Mouse (Mus musculus) urinary bladder, postnatal 36 days (tissue): ENCODE data around the gene Rtp4.

Experiments used
- DNase-seq, 2 experiments: peaks; one replicate each; pipeline ENCODE4 v3.0.0; 2022; ENCODE audit warnings: low spot score in 2 of 2, mixed read lengths in 1 of 2

The Rtp4 gene

DNA sequence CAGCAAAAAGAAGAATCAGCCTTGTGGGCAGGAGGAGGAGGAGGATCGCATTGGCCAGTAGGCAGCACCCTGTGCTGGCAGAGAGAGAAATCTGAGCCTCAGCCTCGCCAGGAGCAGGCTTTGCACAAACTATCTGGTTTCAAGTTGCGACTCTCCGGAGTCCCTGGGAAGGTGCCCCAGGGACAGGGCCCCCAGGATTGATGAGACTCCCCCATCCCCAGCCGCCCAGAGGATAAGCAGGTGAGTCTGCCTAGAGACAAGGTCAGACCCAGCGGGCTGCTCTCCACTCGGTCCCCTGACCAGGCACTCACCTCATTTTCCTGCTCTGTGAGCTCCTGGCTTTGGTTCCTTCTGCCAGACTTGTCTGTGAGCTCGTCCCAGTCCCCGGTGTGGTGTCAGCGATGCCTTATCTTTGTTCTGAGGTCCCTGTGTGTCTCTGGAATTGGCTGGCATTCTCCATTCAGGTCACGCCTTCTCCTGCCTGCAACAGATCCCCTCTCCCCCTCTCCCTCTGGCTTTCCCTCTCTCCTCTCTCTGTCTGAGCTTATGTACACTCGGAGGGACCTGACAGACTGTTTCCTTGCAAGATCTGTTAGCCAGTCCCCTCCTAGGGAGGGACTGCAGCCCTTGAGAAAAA is at the start of gene Rtp4, which contains the start of gene Masp1:
Rtp4 (plus strand) TSS at position 57 of the 637 bp plus-strand sequence.
Masp1 (minus strand) TSS at position 581 of the 637 bp plus-strand sequence.
- DNase-seq: peak in 1 of 2 experiments; percentile 40

- no peak for DNase-seq
Measured at GRCm38 (mm10) chr16:23471551-23471950, 48.5 kb upstream of the Rtp4 start.

GRCm38 (mm10) chr16:23472046-23472445 is 48.0 kb upstream of the Rtp4 start:
- no peak for DNase-seq

DNA sequence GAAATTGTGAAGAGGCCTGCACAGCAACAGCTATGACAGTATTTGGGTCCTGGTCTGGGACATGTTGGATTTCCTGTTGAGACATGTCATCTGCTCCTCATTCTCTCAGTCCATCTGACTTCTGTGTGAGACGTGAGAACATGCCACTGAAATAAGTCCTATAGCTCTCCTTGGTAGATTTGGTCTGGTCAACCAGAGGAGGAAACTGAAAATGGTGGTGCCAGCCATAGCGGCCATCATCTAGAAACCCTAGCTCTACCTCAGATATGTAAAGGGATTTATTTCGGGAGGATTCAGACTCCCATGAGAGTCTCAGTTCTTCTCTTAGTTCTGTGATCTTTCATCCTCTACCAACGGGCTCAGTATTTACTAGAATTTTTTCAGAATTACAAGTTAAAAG is 44.4 kb upstream of the Rtp4 start:
- DNase-seq: no peak

- DNase-seq: no peak
Measured at GRCm38 (mm10) chr16:23476598-23476997, 43.5 kb upstream of the Rtp4 start.

DNA sequence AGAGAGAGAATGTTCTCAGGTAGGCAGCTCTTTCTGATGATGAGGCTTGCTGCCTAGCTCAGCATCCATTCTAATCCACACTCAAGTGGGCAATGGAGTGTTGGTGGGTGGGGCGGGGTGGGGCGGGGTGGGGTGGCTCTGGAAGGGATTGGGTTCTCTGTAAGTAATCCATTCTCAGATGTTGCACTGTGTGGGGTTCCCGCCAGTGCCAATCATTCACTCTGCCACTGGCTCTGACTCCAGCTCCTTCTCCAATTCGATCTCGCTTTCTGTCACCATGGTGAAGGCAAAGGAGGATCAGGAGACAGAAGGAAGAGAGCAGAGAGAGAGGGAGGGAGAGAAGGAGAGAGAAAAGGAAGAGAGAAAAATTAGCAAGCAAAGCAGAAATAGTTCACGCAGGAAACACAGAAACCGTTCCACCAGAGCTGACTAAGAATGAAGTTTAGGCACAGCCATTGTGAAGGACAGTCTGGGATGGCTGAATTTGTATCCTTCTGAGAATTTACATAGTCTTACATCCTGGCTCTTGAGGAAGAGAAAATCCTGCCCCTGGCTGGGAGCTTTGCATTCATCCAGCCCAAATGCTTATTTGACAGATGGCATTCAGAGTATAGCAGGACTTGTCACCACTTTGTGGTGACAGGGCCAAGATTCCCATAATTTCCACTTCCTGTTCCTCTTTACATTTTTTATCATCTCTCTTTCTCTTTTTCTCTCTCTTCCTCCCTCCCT is 40.1 kb upstream of the Rtp4 start:
- DNase-seq: no peak

- no peak for DNase-seq
Measured at GRCm38 (mm10) chr16:23482218-23482617, 37.9 kb upstream of the Rtp4 start.

- no peak for DNase-seq
Measured at GRCm38 (mm10) chr16:23482846-23483245, 37.2 kb upstream of the Rtp4 start.

DNA sequence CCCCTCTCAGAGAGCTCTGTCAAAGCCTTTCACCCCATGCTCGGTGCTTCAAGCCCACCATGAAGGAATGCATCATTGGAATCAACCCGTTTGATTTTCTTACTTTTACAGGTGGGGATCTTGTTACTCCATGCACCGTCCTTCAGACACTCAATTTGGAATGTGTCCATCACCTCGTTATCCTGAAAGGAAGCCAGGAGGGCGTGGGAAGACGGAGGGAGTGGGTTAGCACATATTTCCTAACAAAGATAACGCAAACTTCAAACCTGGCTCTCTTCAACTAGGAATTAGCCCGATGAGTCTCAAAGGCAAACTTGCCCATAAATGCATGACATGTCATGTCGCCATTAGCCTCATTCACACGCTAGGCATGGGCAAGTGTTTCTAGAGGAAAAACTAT is 36.8 kb upstream of the Rtp4 start:
- DNase-seq: no peak

DNA sequence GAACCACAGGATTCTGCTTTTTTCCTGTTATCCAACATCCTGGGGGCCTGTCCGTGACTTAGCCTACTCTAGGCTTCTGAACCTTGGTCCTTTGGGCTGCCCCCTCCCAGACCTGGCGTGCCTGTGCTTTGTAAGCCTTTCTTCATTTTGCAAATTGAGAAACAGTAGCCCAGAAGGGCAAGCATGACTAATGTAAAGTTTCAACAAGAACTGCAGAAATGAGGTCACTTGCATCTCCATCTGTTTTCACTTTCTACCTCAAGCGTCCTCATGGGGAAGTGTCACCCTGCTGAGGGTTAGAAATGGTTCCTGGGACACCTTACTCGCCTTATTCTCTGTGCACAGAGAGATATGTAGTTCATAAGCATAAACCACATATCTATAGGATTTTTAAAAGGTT is 27.3 kb upstream of the Rtp4 start:
- DNase-seq: no peak

GRCm38 (mm10) chr16:23496245-23496924 is 23.7 kb upstream of the Rtp4 start:
- DNase-seq: no peak

GRCm38 (mm10) chr16:23497440-23497839 is 22.7 kb upstream of the Rtp4 start:
- DNase-seq: no peak

DNA sequence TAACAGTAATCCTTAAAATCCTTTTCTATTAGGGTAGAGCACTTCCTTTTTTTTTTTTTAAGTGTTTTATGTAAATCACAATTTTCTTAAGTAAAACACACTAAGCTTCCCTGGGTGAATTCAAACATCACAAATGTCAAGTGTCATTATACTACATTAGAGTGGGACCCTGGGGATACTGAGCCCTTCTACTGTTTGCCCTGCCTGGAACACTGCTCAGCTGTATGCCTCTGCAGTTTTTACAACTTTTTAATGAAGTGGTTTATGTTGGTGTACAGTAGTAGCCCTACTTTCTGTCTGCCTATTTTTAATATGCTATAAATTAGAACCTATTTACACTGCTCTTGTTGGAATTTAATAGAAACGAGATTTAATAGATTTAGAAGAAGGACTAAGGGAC is 22.2 kb upstream of the Rtp4 start:
- no peak for DNase-seq

DNA sequence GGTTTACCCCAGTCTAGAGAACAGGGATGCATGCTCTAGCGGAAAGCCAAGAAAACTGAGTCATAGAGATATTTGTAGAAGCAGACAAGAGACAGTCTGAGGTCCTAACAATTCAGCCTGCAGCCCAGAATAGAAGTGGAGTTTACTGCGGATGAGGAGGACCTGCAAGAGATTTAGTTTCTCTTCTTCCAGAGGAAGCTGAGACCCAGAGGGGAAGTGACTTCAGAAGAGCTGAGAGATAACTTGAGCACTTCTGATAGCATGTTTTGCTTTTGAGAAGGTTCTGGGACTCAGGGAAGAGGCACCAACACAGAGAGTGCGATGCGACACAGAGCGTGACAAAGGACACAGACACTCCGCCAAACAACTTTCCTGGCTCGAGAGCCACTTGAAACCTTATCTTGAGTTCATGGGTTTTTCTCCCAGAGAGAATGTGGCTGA is 21.4 kb upstream of the Rtp4 start:
- DNase-seq: no peak

GRCm38 (mm10) chr16:23500558-23500957 is 19.5 kb upstream of the Rtp4 start:
- no peak for DNase-seq

DNA sequence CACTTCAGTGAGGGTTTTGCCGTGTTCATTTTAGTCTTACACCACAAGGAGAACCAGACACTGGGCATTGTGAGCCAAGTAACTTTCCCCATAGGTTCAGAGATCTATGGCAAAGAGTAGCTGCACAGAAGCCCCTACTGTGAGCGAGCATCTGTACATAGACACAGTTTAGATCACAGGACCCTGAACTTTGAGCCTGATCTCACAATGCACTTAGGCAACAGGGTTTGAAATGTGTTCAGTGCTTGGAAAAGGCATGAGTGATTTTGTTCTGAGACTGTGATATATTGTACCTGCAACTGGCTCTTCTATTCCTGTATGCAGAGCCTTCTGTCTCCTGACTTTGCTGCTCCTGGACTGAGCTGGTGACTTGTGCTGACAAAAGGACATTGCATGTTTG is 18.8 kb upstream of the Rtp4 start:
- DNase-seq: no peak

GRCm38 (mm10) chr16:23502478-23502877 is 17.6 kb upstream of the Rtp4 start:
- no peak for DNase-seq

DNA sequence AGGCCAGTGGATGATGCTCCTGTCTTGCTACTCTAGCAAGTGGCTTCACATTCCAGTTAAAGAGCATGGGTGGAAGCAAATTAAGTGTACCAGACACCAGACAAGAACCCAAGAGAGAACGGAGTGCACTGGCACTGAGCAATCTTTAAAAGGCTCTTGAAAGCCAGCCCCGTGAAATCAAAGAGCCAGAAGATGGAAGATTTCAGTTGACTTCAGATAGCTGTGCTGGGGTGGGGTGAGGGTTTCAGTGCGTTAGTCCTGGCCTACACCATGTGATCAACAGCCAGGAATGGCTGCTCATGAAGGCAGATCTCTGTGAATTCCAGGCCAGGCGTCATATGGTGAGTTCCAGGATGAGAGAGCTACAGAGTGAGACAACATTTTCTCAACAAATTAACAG is 16.7 kb upstream of the Rtp4 start:
- DNase-seq: no peak

DNA sequence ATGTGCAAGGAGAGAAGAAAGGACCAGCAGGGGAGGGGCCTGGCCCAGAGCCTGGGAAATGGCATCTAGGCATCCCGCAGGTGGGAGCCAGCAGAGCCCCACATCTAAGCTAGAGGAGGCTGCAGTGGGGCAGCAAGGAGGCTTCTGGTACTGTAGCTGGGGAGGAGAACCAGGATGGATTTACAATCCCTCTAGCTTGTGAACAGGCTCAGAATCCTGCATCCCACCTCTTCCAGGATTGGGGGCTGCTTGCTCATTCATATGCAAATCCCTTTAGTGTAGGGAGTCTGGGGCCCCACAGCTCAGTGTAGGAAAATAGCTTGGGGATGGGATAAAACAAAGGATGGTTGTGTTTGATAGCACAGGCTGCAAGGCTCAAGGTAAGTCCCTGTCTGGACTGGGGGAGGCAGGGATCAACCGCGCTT is 15.8 kb upstream of the Rtp4 start:
- no peak for DNase-seq

DNA sequence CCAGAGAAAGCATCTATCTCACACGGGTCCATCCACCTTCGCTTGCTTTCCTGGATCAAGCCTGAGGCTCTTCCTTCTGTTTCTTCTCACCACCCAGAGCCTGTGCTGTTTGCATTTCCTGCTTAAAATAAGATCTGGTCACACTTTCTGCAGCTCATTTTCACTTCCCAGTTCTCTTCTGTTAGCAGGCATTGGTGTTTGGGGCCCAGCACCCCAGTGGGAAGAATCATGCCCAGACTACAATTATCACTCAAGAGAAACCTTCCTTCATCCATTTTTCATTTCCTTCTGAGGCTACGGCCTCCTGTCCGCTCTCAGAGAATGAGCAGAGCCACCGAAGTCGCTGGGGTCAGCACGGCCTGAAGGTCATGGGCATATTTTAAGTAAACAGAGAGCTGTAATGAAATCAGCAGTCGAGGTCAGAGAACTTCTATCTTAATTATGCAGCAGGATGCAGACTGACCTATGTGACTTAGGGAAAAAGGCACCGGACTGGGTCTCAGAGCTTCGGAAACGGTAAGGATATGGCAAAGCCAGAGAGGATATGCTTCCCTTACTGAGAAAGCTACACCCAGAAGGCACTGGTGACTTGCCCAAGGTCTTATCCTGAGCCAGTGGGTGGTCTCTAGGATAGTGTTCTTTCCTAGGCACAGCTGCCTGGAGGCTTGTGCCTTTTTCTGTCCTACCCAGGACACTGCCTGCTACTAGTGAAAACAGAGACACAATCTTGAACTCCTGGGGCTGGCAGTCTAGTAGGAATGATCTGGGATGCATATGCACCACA is 14.0 kb upstream of the Rtp4 start:
- DNase-seq: no peak

DNA sequence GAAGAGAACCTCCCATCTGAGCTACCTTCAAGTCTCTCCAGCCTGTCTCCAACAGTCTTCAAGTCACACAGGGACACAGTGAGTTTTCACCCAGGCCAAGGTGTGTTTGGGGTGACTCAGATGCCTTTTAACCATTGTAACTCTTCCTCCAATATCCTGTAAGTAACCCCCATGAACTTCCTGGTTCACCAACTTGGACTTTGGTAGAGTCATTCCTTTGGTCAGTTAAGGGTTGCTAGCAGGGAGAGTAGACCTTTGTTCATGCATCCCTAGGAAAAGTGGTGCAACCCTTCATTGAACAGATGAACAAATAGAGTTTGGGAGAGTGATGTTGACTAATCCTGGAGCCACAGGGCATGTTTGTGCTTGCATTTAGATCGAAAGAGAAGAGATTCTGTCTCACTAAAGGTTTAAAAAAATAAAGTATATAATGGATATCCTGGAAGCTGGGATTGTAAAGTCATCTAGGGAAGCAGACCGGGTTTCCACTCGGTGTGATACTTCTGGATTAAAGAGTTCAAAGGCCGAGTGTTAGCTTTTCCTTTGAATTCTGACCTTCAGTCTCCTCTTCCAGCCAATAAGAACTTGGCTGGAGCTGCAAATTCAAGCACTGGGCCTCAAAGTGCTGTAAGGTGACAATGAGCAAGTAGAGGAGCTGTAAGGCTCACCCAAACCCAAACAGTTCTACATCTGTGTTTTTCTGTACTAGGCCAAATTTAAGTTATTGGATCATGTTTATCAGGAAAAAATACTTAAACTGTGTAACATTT is 8.7 kb upstream of the Rtp4 start:
- no peak for DNase-seq
